Mouse (Mus musculus): ENCODE measurements around the gene Rrnad1.

DNA sequence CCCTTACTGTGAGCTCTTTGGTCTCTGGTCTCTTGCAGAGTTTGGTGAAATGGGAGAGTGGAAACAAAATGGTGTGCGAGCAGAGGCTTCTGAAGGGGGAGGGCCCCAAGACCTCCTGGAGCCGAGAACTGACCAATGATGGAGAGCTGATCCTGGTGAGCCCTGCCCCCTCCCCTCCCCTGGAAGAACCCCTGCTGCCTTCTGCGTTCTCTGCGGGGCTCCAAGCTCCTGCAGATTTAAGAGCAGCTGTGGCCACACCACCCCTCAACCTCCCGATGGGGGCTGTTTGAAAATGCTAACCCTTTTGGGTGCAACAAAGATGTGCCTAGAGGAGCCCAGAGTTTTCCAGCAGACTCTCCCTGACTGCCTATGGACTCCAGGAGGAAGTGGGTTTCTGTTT lies 21.9 kb upstream of the Rrnad1 start:
- no peak for TF ChIP-seq CTCF (IDR thresholded peaks at IDR 0.05; ENCODE audit: control insufficient read depth, insufficient read depth, low read length)
- no peak for TF ChIP-seq POLR2A (IDR thresholded peaks at IDR 0.05; ENCODE audit: borderline replicate concordance, control insufficient read depth, low read depth, low read length)
